16 mouse cellular contexts compared by ENCODE assay signal in genomic region chr5:73163970-73164369, GRCm38 (mm10).
A peak's percentile ranks its signal among the peaks of the same experiment; 100 is the strongest.
DNase-seq lines count a peak whose midpoint lies in the region; ATAC-seq and TF ChIP-seq lines count a peak whose summit lies in the region.
"Had no signal": no experiment of that assay in that cellular context is flagged by ENCODE, and none has a peak within 500 bp of the region (broad histone marks: within the 10 kb centered on the region; RNA-seq: fewer than 3 reads in every experiment).

No protein-coding gene starts in this region.

- no peak overlapping the region for H3K27ac ChIP-seq in lung, embryonic 14.5 days (ENCODE audit: low read depth)
- peak overlapping the region; percentile 1; the same call in 1 of the 2 replicates for H3K27ac ChIP-seq in forebrain, embryonic 14.5 days (ENCODE audit: low read depth, low read length)
- H3K27ac ChIP-seq: left cerebral cortex, adult 2 months; limb, embryonic 12.5 days; liver, embryonic 15.5 days had no signal

- DNase-seq in heart, adult 11 months, result peak; percentile 84
- DNase-seq in heart, postnatal 4 days, result no peak
- peak; percentile 36 for DNase-seq in lung, embryonic 14.5 days
- DNase-seq in lung, postnatal 14 days, result no peak
- DNase-seq in forebrain, embryonic 14.5 days (ENCODE audit: low spot score), result peak; percentile 53
- peak; percentile 67 for DNase-seq in retina, embryonic 14.5 days (ENCODE audit: low spot score)
- DNase-seq in MN1 (ENCODE audit: low spot score), result no peak
- no peak for DNase-seq in frontal cortex, postnatal 10 days (ENCODE audit: low spot score in 2 of 2)
- DNase-seq: cerebellum, adult 2 months; gastrocnemius, postnatal 25 days; kidney, adult 2 months; lung, postnatal 36 days; right cerebral cortex, postnatal 25 days had no signal

- H3K4me3 ChIP-seq in lung, embryonic 14.5 days (ENCODE audit: low read depth, low read length), result no peak overlapping the region
- H3K4me3 ChIP-seq in forebrain, embryonic 14.5 days (ENCODE audit: low read depth, low read length), result no peak overlapping the region
- H3K4me3 ChIP-seq: left cerebral cortex, adult 2 months; limb, embryonic 12.5 days; liver, embryonic 15.5 days had no signal

- TF ChIP-seq CTCF in lung, embryonic 14.5 days (IDR thresholded peaks at IDR 0.05; ENCODE audit: low read depth), result no peak

- H3K4me2 ChIP-seq in lung, embryonic 14.5 days, result no peak overlapping the region
- no peak overlapping the region for H3K4me2 ChIP-seq in forebrain, embryonic 14.5 days (ENCODE audit: low read length)
- H3K4me2 ChIP-seq: limb, embryonic 12.5 days; liver, embryonic 15.5 days had no signal

- H3K9me3 ChIP-seq in lung, embryonic 14.5 days (ENCODE audit: low read depth, low read length), result no peaks in the 10 kb centered on the region
- H3K9me3 ChIP-seq in forebrain, embryonic 14.5 days (replicated peaks; ENCODE audit: control insufficient read depth, low read length), result no peaks in the 10 kb centered on the region
- H3K9me3 ChIP-seq: limb, embryonic 12.5 days; liver, embryonic 15.5 days had no signal

- no peak for ATAC-seq in lung, embryonic 14.5 days (ENCODE audit: insufficient read depth)
- ATAC-seq in forebrain, embryonic 14.5 days, result no peak

- 57% methylated on average over 6 of the region's 6 CpGs for WGBS in lung, embryonic 14.5 days
- WGBS in forebrain, embryonic 14.5 days, result 16% methylated on average over 6 of the region's 6 CpGs

- no peaks in the 10 kb centered on the region for H3K27me3 ChIP-seq in lung, embryonic 14.5 days (ENCODE audit: insufficient read depth, low read length)
- no peaks in the 10 kb centered on the region for H3K27me3 ChIP-seq in forebrain, embryonic 14.5 days (replicated peaks; ENCODE audit: control insufficient read depth, insufficient read depth, low read length)
- H3K27me3 ChIP-seq: limb, embryonic 12.5 days; liver, embryonic 15.5 days had no signal

- no peak overlapping the region for H3K9ac ChIP-seq in lung, embryonic 14.5 days
- H3K9ac ChIP-seq in forebrain, embryonic 14.5 days (ENCODE audit: low read length), result no peak overlapping the region
- H3K9ac ChIP-seq: limb, embryonic 12.5 days; liver, embryonic 15.5 days had no signal

- H3K36me3 ChIP-seq in lung, embryonic 14.5 days (ENCODE audit: insufficient read depth), result no peaks in the 10 kb centered on the region
- no peaks in the 10 kb centered on the region for H3K36me3 ChIP-seq in forebrain, embryonic 14.5 days (ENCODE audit: control insufficient read depth, insufficient read depth, low read length)
- H3K36me3 ChIP-seq: limb, embryonic 12.5 days had no signal

- H3K4me1 ChIP-seq in lung, embryonic 14.5 days (ENCODE audit: insufficient read depth), result peaks cover 7% of the 10 kb centered on the region; the same call in 1 of the 2 replicates
- H3K4me1 ChIP-seq in forebrain, embryonic 14.5 days (ENCODE audit: control insufficient read depth, insufficient read depth, low read length), result peaks cover 16% of the 10 kb centered on the region

Comparison
In these comparisons a context has a peak if more than half of its experiments do, and no peak if none do; other contexts are left out.
1. DNase-seq: peak in heart, adult 11 months (single experiment), lung, embryonic 14.5 days (single experiment), forebrain, embryonic 14.5 days (single experiment) and retina, embryonic 14.5 days (single experiment); none in heart, postnatal 4 days (single experiment), lung, postnatal 14 days (single experiment), MN1 (single experiment) and frontal cortex, postnatal 10 days (0 of 2).